Mouse (Mus musculus): Measurements from ENCODE around the gene Zfp286.

DNA sequence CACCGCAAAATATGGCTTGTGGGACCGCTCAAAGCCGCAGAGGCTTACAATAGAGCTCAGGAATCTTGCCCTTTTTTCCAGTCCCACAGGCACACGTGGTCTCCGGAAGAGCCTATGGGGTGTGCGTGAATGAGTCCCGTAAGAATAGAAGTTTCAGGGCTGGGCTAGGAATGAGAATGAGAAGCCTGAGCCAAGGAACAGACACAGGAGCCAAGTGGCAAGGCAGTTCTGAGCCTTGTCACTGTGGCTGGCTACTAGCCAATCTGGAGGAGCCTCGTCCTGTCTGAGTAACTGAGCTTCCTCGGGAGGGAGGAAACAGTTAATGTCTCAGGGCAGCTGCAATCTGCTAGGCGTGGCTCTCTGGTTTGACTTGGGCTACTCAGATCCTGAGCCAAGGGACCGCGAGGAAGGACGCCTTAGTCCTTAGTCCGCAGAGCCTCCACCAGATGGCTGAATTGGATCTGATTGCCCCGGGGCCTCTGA, 30.8 kb upstream of the Zfp286 start, which contains the start of gene Trim16:
- TF ChIP-seq CTCF (IDR thresholded peaks at IDR 0.05; ENCODE audit: extremely low read depth, insufficient read depth, low read length), result no peak
- TF ChIP-seq POLR2A (IDR thresholded peaks at IDR 0.05; ENCODE audit: extremely low read depth, insufficient read depth, low read length), result no peak
